Mouse (Mus musculus): ENCODE measurements at regions not wholly inside any gene's neighbourhood (a gene's known extent, or its start where the extent isn't known, plus 50 kb on each side); places are given as distances from the start of the nearest gene placed in this dataset.

DNA sequence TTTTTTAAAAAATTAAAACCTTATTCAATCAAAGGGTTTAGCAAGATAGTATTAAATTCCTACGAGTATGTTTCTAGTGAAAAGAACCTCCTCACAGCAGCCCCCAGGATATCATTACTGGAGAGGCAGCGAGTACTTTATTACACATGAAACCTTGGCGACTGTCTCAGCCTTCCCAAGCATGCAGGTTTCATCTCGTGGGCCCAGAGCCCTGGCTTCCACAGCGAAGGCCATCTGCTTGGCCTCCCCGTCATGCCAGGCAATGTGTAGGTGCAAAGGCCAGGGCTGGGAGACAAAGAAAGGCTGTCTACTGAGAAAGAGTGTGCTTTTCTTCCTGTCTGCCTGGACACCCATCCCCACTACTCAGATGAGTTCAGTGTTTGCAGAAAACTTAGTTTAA, 247.0 kb downstream of the Ptprc start:
- no peak for TF ChIP-seq CTCF (IDR thresholded peaks at IDR 0.05)
- ChIA-PET POLR2A (interaction anchor here (0.7 kb wide), 1 partner anchor 13 kb away, joined by 4 read pairs; no protein-coding TSS in a partner anchor), CTCF (interaction anchor here (1.4 kb wide), 1 partner anchor 8 kb away, joined by 3 read pairs; no protein-coding TSS in a partner anchor)
- no peaks in the 10 kb centered on the region for H3K27me3 ChIP-seq
- no peak for DNase-seq (ENCODE audit: low read depth, low spot score)
- no peak for ATAC-seq
- in situ Hi-C loops (cut with MboI; ENCODE audit: low pct_unique_long_range_greater_than_20kb): no loop called here

- ChIA-PET POLR2A (interaction anchor here (0.7 kb wide), 3 partner anchors 12 to 1433 kb away, joined by 4 read pairs; no protein-coding TSS in a partner anchor), CTCF (interaction anchor here (1.4 kb wide), 1 partner anchor 9 kb away, joined by 3 read pairs; no protein-coding TSS in a partner anchor)
- ATAC-seq: no peak
- in situ Hi-C loops (cut with MboI; ENCODE audit: low pct_unique_long_range_greater_than_20kb): no loop called here
- TF ChIP-seq CTCF (IDR thresholded peaks at IDR 0.05): no peak
- H3K27me3 ChIP-seq: no peaks in the 10 kb centered on the region
- DNase-seq (ENCODE audit: low read depth, low spot score): no peak
These were observed 247.6 kb downstream of the Ptprc start for GRCm38 (mm10) chr1:137927953-137928352.

DNA sequence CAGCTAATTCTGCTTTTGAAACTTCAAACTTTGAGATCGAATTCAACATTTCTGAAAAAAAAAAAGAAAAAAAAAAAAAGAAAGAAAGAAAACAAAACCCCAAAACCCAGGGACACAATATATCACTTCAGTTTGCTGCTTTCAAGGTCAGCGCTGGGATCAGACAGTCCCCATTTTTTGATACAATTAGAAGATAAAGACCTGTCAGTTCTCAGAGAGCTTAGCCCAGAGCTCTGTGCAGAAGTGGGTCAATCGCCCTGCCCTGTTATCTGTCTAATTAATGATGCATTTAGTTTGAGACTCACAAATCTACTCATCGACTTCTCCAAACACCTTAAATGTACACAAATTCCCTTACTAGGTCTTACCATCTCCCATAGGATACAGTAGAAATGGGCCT, 249.2 kb downstream of the Ptprc start:
- ChIA-PET CTCF (interaction anchor here (1.0 kb wide), 2 partner anchors 11 to 13 kb away, joined by 3 to 5 read pairs; no protein-coding TSS in a partner anchor), POLR2A (interaction anchor here (0.7 kb wide), 1 partner anchor 452 kb away, joined by 3 read pairs; no protein-coding TSS in a partner anchor)
- no peak for ATAC-seq
- in situ Hi-C loops (cut with MboI; ENCODE audit: low pct_unique_long_range_greater_than_20kb): no loop called here
- no peaks in the 10 kb centered on the region for H3K27me3 ChIP-seq
- no peak for TF ChIP-seq CTCF (IDR thresholded peaks at IDR 0.05)
- no peak for DNase-seq (ENCODE audit: low read depth, low spot score)

- no peak for DNase-seq (ENCODE audit: low read depth, low spot score)
- CTCF ChIA-PET: interaction anchor here (2.0 kb wide), 1 partner anchor 12 kb away, joined by 7 read pairs; no protein-coding TSS in a partner anchor
- TF ChIP-seq CTCF (IDR thresholded peaks at IDR 0.05): no peak
- POLR2A ChIA-PET: interaction anchor here (0.5 to 0.6 kb wide), 2 partner anchors 19 to 998 kb away, joined by 3 to 4 read pairs; no protein-coding TSS in a partner anchor
- in situ Hi-C loops (cut with MboI; ENCODE audit: low pct_unique_long_range_greater_than_20kb): no loop called here
- no peak for ATAC-seq
- no peaks in the 10 kb centered on the region for H3K27me3 ChIP-seq
These were observed 251.4 kb downstream of the Ptprc start for GRCm38 (mm10) chr1:137924156-137924555.

GRCm38 (mm10) chr1:137923705-137924104, 251.8 kb downstream of the Ptprc start:
- DNase-seq (ENCODE audit: low read depth, low spot score) (no peak), ATAC-seq (no peak)
- no peak for TF ChIP-seq CTCF (IDR thresholded peaks at IDR 0.05)
- in situ Hi-C loops (cut with MboI; ENCODE audit: low pct_unique_long_range_greater_than_20kb): no loop called here
- ChIA-PET CTCF (interaction anchor here (2.0 kb wide), 1 partner anchor 13 kb away, joined by 7 read pairs; no protein-coding TSS in a partner anchor), POLR2A (interaction anchor here (0.5 to 0.6 kb wide), 2 partner anchors 20 to 998 kb away, joined by 3 to 4 read pairs; no protein-coding TSS in a partner anchor)
- H3K27me3 ChIP-seq: no peaks in the 10 kb centered on the region

DNA sequence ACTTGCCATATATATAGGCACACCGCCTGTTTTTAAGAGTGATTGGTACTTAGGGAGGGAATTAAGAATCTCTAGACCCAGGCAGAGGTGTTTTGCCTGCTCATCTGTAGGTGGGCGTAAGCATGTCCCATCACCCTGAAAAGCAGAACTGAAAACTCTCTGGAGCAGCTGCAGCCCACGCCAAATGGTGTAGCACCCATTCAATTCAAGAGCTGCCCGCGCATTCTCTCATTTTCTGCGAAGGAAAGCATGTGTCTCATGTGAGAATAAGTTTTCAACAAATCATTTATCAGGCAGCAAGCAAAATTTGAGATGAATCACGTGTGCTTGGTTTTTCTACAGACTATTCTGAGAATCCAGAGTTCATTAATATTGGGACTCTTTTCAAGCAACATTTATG, 252.7 kb downstream of the Ptprc start:
- ChIA-PET POLR2A (no interaction called here), CTCF (no interaction called here)
- in situ Hi-C loops (cut with MboI; ENCODE audit: low pct_unique_long_range_greater_than_20kb): no loop called here
- DNase-seq (ENCODE audit: low read depth, low spot score) (no peak), ATAC-seq (no peak)
- no peaks in the 10 kb centered on the region for H3K27me3 ChIP-seq
- no peak for TF ChIP-seq CTCF (IDR thresholded peaks at IDR 0.05)

DNA sequence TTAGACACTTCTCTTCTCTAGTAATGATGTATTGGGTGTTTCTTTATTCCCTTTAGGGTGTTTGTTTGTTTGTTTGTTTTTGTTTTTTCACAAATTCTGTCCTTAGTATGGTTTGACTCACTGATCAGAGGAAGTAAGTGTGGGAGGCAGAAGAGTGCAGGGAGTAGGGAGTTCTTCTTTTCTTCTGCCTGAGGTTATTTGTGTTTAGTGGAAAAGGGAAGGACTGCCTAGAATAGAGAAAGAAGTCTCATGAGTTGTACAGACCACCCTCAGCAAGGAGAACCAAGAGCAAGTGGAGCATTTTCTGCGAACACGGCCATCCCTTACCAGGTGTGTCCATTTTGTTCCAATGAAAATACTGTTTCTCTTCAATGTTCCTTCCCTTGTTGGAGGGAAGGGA, 253.9 kb downstream of the Ptprc start:
- POLR2A ChIA-PET: no interaction called here
- in situ Hi-C loops (cut with MboI; ENCODE audit: low pct_unique_long_range_greater_than_20kb): no loop called here

DNA sequence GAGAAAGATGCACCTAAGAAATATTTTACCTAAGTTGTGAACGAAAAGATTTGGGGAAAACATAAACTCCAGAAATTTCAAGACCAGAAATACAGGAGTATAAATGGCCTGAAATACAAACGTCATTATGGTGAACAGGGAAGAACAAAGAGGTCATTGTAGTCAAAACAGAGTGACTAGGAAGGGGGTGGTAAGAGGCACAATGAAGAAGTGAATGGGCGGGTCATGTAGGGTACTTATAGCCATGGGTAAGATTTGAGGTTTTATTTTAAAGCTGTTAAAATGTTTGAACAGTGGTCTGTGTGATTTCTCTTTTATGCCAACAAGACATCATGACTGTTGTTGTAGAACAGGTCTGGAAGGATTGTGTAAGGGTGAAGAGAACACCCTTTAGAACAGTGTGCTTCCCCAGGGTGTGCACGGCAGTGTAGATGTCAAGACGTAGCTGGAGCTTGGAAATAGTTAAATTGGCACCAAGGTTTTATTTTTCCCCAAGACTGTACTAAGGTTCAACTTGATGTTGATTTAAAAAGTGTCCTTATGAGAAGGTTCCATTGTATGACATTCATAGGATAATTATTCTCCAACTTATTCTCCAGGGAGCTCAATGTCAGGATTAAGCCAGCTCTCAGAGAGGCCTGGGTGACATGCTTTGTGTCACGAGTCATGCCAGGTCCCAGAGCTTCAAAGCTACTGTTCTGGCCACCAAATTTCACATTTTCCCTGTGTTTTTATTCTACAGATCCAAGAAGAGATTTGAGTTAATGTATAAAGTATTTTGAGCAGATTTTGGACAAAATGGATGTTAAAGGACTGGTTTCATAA, 255.6 kb downstream of the Ptprc start:
- no peak for TF ChIP-seq CTCF (IDR thresholded peaks at IDR 0.05)
- in situ Hi-C loops (cut with MboI; ENCODE audit: low pct_unique_long_range_greater_than_20kb): no loop called here
- DNase-seq (ENCODE audit: low read depth, low spot score) (no peak), ATAC-seq (no peak)
- ChIA-PET CTCF (interaction anchor here (1.3 kb wide), 1 partner anchor 13 kb away, joined by 3 read pairs; no protein-coding TSS in a partner anchor), POLR2A (no interaction called here)
- H3K27me3 ChIP-seq: no peaks in the 10 kb centered on the region

More for the DNA sequence above, 253.9 kb downstream of the Ptprc start:
- TF ChIP-seq CTCF (IDR thresholded peaks at IDR 0.05): no peak
- no peak for ATAC-seq
- H3K27me3 ChIP-seq: no peaks in the 10 kb centered on the region
- DNase-seq (ENCODE audit: low read depth, low spot score): no peak
- CTCF ChIA-PET: no interaction called here

- no peaks in the 10 kb centered on the region for H3K27me3 ChIP-seq
- in situ Hi-C loops (cut with MboI; ENCODE audit: low pct_unique_long_range_greater_than_20kb): no loop called here
- POLR2A ChIA-PET: no interaction called here
- CTCF ChIA-PET: interaction anchor here (1.0 kb wide), 1 partner anchor 9 kb away, joined by 3 read pairs; no protein-coding TSS in a partner anchor
- TF ChIP-seq CTCF (IDR thresholded peaks at IDR 0.05): no peak
- no peak for ATAC-seq
- DNase-seq (ENCODE audit: low read depth, low spot score): no peak
These were observed 258.1 kb downstream of the Ptprc start for GRCm38 (mm10) chr1:137917449-137917848.

GRCm38 (mm10) chr1:137906883-137907282, 268.6 kb downstream of the Ptprc start:
- in situ Hi-C loops (cut with MboI; ENCODE audit: low pct_unique_long_range_greater_than_20kb): no loop called here
- DNase-seq (ENCODE audit: low read depth, low spot score) (no peak), ATAC-seq (no peak)
- H3K27me3 ChIP-seq: no peaks in the 10 kb centered on the region
- POLR2A ChIA-PET: interaction anchor here (0.6 kb wide), 1 partner anchor 827 kb away, joined by 3 read pairs; no protein-coding TSS in a partner anchor
- no peak for TF ChIP-seq CTCF (IDR thresholded peaks at IDR 0.05)
- CTCF ChIA-PET: no interaction called here

- ATAC-seq (no peak), DNase-seq (ENCODE audit: low read depth, low spot score) (no peak)
- H3K27me3 ChIP-seq: no peaks in the 10 kb centered on the region
- ChIA-PET POLR2A (interaction anchor here (0.6 kb wide), 1 partner anchor 828 kb away, joined by 3 read pairs; no protein-coding TSS in a partner anchor), CTCF (no interaction called here)
- TF ChIP-seq CTCF (IDR thresholded peaks at IDR 0.05): no peak
- in situ Hi-C loops (cut with MboI; ENCODE audit: low pct_unique_long_range_greater_than_20kb): no loop called here
These were observed 269.0 kb downstream of the Ptprc start for GRCm38 (mm10) chr1:137906477-137906876.

All from Patski (cell line).